Mouse (Mus musculus) macrophage (primary cell): ENCODE results near the gene Sbk1. TPM values are rescaled to one million over a fixed set of nuclear protein-coding genes. Genes with fewer than 3 reads are reported as not detected.
"Not testable (repeated sequence)": the region's sequence is repeated elsewhere in the genome, so short reads cannot be mapped to it uniquely, and the experiment has no call there.

Experiments used
- H3K27ac ChIP-seq: fragments of 350-480 bp; formaldehyde crosslinking; 2 replicates; pipeline ENCODE4 v1.9.0; 2021
- H3K36me3 ChIP-seq: fragments of 350-480 bp; formaldehyde crosslinking; 2 replicates; pipeline ENCODE4 v1.9.0; 2021; ENCODE audit errors: inconsistent target
- H3K4me3 ChIP-seq: fragments of 350-480 bp; formaldehyde crosslinking; 2 replicates; pipeline ENCODE4 v1.9.0; 2021; ENCODE audit errors: inconsistent target
- H3K79me2 ChIP-seq: fragments of 350-480 bp; formaldehyde crosslinking; 2 replicates; pipeline ENCODE4 v1.9.0; 2021; ENCODE audit errors: inconsistent target
- WGBS: methylation state at CpG from one replicate; pipeline ENCODE4 v1.1.7; 2026; ENCODE audit warnings: inconsistent platforms; ENCODE audit not compliant: missing documents; 5-methylcytosine and 5-hydroxymethylcytosine counted together
- polyA plus RNA-seq: library from polyadenylated mRNA; stranded (reverse); fragments of 250-400 nt; gene quantifications from 3 replicates; pipeline ENCODE4 v1.2.4, GENCODE M21; 2018; ENCODE audit warnings: inconsistent platforms

The Sbk1 gene
- polyA plus RNA-seq, 1 experiment from 2014 or later = 1.9 TPM

DNA sequence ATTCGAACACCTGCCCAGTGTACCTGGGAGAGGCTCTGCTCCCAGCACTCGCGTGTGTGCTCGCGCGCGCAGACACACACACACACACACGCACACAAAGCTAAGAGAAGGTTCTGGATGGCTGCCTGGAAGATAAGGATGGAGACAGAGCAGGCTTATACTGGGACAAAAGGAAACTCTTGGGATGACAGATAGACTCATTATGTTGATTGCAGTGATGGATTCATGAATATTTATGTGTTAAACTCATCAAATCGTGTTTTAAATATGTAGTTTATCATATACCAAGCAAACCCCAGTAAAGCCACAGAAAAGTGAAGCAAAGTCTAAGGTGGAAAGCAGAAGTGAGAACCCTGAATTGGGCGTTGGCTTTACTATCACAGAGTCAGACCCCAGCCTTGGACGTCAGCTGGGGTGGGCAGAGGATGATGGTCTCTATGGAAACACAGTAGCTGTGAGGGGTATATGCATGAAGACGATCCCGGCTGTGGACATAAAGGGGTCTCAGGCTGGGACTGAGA is 16.2 kb downstream of the Sbk1 start:
- WGBS = 75% methylated on average over 13 of the region's 13 CpGs
- Histone ChIP-seq H3K27ac (no peak overlapping the region), H3K79me2 (no peaks in the 10 kb centered on the region)

DNA sequence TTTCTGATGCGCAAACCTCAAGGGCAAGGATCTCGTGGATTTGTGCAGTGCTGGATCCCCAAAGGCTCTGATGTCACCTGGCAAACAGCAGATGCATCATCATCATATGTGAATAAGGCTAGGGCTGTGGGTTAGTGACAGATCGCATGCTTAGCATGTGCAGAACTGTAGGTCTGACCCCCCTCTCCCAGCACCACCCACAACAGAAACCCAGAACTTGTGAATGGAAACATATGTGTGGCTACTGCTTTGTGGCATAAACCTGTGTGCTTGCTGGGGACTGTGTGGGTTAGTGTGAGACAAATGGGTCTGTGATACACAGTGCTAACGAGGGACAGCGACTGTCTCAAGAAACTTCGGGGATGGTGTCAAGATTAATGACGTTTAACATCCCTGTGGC is 17.0 kb downstream of the Sbk1 start:
- WGBS = 99% methylated on average over 7 of the region's 7 CpGs
- no peak overlapping the region for H3K27ac ChIP-seq
- no peak overlapping the region for H3K4me3 ChIP-seq
- H3K79me2 ChIP-seq = no peaks in the 10 kb centered on the region
- H3K36me3 ChIP-seq = no peaks in the 10 kb centered on the region

More for the DNA sequence above, 16.2 kb downstream of the Sbk1 start:
- no peak overlapping the region for H3K4me3 ChIP-seq
- no peaks in the 10 kb centered on the region for H3K36me3 ChIP-seq

GRCm38 (mm10) chr7:126289956-126290355 is 17.5 kb downstream of the Sbk1 start:
- 85% methylated on average over 7 of the region's 7 CpGs for WGBS
- no peak overlapping the region for H3K4me3 ChIP-seq
- H3K79me2 ChIP-seq = no peaks in the 10 kb centered on the region
- H3K27ac ChIP-seq = no peak overlapping the region
- H3K36me3 ChIP-seq = no peaks in the 10 kb centered on the region

- Histone ChIP-seq H3K36me3 (no peaks in the 10 kb centered on the region), H3K79me2 (no peaks in the 10 kb centered on the region), H3K4me3 (no peak overlapping the region), H3K27ac (no peak overlapping the region)
- WGBS = 97% methylated on average over 68 of the region's 72 CpGs
Measured at GRCm38 (mm10) chr7:126291681-126292545, 19.5 kb downstream of the Sbk1 start.

DNA sequence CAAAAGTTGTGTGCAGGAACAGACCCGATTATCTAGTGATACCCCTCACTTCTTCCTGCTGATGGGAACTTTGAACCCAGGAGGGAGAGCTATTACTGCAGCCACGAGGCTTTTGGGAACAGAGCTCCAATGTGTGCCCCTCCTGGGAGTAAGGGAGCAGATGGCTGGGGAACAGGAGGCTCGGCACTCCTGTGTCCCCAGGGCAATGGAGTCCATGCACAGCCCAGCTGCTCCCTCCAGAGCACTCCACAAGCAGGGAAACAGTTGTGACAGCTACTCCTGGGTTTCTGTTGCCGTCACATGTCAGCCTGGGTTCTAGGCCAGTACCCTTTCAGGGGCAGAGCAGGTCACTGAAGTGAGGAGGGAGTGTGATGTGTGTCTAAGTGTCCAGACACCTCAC is 20.7 kb downstream of the Sbk1 start:
- Histone ChIP-seq H3K36me3 (no peaks in the 10 kb centered on the region), H3K27ac (no peak overlapping the region), H3K79me2 (no peaks in the 10 kb centered on the region), H3K4me3 (no peak overlapping the region)
- 92% methylated on average over 4 of the region's 4 CpGs for WGBS

DNA sequence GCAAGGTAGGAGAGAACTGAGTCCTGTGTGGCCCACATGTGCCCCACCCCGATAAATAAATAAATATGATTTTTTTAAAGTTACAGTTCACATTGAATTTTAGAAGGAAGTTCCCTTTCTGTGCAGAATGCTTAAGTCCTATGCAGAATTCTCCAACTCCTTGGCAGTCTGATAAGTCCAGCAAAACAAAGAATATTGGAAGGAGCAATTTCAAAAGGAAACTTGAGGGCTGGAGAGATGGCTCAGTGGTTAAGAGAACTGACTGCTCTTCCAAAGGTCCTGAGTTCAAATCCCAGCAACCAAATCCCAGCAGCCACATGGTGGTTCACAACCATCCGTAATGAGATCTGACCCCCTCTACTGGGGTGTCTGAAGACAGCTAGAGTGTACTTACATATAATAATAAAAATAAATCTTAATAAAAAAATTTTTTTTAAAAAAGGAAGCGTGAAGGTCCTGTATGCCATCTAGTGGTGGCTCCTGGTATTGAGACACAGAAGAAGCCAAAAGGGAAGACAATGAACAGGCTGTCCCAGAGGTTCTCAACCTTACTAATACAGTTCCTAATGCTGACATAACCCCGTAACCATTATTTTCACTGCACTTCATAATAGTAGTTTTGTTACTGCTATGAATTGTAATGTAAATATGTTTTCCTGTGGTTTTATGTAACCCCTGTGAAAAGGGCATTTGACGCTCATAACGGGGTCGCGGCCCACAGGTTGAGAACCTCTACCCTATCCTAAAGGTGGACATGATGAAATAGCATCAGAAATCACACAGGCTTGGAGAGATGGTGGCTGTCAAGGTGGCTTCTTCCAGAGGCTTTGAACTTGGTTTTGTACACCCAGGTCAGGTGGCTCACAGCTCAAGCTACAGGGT is 25.4 kb downstream of the Sbk1 start:
- Histone ChIP-seq H3K4me3 (no peak overlapping the region), H3K27ac (no peak overlapping the region), H3K79me2 (no peaks in the 10 kb centered on the region), H3K36me3 (no peaks in the 10 kb centered on the region)
- WGBS = 58% methylated on average over 8 of the region's 8 CpGs

GRCm38 (mm10) chr7:126298856-126299255 is 26.4 kb downstream of the Sbk1 start:
- H3K36me3 ChIP-seq = no peaks in the 10 kb centered on the region
- H3K79me2 ChIP-seq = no peaks in the 10 kb centered on the region
- WGBS = 64% methylated on average over 4 of the region's 4 CpGs
- H3K27ac ChIP-seq = no peak overlapping the region
- H3K4me3 ChIP-seq = no peak overlapping the region

GRCm38 (mm10) chr7:126301831-126302230 is 29.4 kb downstream of the Sbk1 start:
- WGBS = 84% methylated on average over 5 of the region's 5 CpGs
- H3K36me3 ChIP-seq, H3K27ac ChIP-seq, H3K4me3 ChIP-seq, H3K79me2 ChIP-seq: not testable (repeated sequence)

DNA sequence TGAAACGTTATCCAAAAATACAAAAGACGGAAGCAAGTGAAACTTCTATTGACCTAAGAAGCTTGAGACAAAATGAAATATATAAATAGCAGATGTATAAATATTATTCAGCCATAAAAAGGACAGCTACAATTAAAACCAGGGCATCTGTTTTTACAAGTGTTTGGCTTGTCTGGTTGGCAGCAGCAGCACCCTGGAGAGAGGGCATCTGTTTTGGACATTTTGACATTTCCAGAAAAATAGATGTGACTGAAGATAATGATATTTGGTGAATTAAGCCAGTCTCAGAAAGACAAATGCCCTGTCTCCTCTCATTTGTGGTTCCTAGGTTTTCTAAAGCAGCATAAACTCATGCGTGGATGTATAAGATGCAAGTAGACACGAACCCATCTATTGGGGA is 39.4 kb downstream of the Sbk1 start:
- no peaks in the 10 kb centered on the region for H3K79me2 ChIP-seq
- H3K27ac ChIP-seq = no peak overlapping the region
- H3K36me3 ChIP-seq = no peaks in the 10 kb centered on the region
- WGBS = 78% methylated on average over 4 of the region's 4 CpGs
- H3K4me3 ChIP-seq = no peak overlapping the region

- Histone ChIP-seq H3K79me2 (no peaks in the 10 kb centered on the region), H3K4me3 (no peak overlapping the region), H3K27ac (no peak overlapping the region), H3K36me3 (no peaks in the 10 kb centered on the region)
- 96% methylated on average over 4 of the region's 5 CpGs for WGBS
Measured at GRCm38 (mm10) chr7:126313309-126313708, 40.9 kb downstream of the Sbk1 start.

- WGBS = 48% methylated on average over 8 of the region's 8 CpGs
- no peak overlapping the region for H3K4me3 ChIP-seq
Measured at GRCm38 (mm10) chr7:126314273-126314672, 41.9 kb downstream of the Sbk1 start.

DNA sequence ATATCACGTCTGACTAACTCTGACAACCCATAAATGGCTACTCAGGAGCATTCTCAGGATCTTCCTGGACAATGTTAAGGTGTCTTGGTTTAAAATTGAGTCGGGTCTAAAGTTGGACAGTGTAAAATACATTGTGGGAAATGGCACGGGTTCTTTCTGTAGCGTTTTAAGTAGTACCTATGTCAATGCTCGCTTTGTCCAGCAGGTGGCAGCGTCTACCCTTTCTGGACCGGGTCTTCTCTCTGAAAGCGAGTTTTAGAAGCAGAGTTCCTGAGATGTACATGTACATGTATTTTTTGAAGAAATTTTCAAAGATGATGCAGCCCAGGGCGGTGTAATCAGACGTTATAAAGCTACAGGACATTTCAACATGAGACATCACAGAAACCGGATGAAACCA is 51.3 kb downstream of the Sbk1 start:
- no peak overlapping the region for H3K27ac ChIP-seq
- no peaks in the 10 kb centered on the region for H3K36me3 ChIP-seq
- no peaks in the 10 kb centered on the region for H3K79me2 ChIP-seq
- WGBS = 12% methylated on average over 11 of the region's 11 CpGs
- H3K4me3 ChIP-seq = no peak overlapping the region

More at GRCm38 (mm10) chr7:126314273-126314672, 41.9 kb downstream of the Sbk1 start:
- Histone ChIP-seq H3K27ac (no peak overlapping the region), H3K79me2 (no peaks in the 10 kb centered on the region), H3K36me3 (no peaks in the 10 kb centered on the region)

- Histone ChIP-seq H3K4me3 (no peak overlapping the region), H3K79me2 (no peaks in the 10 kb centered on the region), H3K36me3 (no peaks in the 10 kb centered on the region), H3K27ac (no peak overlapping the region)
- WGBS = 10% methylated on average over 3 of the region's 3 CpGs
Measured at GRCm38 (mm10) chr7:126324791-126325190, 52.4 kb downstream of the Sbk1 start.

DNA sequence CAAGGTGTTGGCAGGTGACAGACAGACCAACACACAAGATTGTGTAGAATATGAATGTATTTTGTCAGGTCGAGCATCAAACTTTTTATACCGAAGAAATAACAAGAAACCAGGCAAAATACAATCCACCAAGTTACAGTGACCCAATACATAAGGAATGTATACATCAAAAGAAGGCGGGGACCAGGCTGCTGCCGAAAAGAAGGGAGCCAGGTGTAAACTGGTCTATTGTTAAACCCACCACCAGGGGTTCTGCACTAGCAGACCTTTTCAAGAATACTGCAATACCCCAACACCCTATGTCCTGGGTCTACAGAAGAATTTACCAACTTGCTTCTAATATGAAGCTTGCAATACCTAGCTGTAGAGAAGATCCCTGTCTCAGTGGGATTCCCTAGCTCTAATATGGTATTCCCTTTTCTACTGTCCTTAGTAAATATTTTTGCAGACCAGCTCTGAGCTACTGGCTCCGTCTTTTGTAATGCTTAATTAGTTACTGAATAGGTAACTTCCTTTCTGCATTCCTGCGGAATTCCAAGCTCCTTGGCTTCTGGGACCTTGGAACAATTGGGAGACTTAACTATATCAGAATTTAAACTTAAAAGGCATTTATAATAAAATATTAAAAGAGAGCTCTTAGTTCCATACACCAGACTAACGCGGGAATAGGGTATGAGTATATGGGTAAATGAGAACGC is 53.3 kb downstream of the Sbk1 start:
- H3K27ac ChIP-seq, H3K4me3 ChIP-seq, H3K36me3 ChIP-seq, H3K79me2 ChIP-seq: not testable (repeated sequence)
- WGBS = 69% methylated on average over 9 of the region's 9 CpGs
